In genomic region chr4:99180921-99181320, GRCm38 (mm10) we compare ENCODE assay signal across 12 mouse cellular contexts. TPM values are rescaled to one million over a fixed set of nuclear protein-coding genes. Genes with fewer than 3 reads are reported as not detected.
A peak's percentile ranks its signal among the peaks of the same experiment; 100 is the strongest.
DNase-seq lines count a peak whose midpoint lies in the region; ATAC-seq lines count a peak whose summit lies in the region.
"Had no signal": no experiment of that assay in that cellular context is flagged by ENCODE, and none has a peak within 500 bp of the region (broad histone marks: within the 10 kb centered on the region; RNA-seq: fewer than 3 reads in every experiment).

No protein-coding gene starts in this region.

- intact Hi-C loops in gastrocnemius, postnatal 14 days (cut with DNase I; ENCODE audit: low total_unique reads): no loop called here
- intact Hi-C loops in heart, postnatal 36 days (cut with DNase I): loop anchor here (2.0 to 5.0 kb wide), 5 partner anchors 60 to 459 kb away; partner anchors contain the start of gene Dock7

- peak; percentile 49 to 50 for DNase-seq in cerebellum, postnatal 10 days
- no peak for DNase-seq in cerebellum, adult 8-10 months
- peak; percentile 87 for DNase-seq in adipocyte (ENCODE audit: low spot score)
- peak; percentile 84 for DNase-seq in gastrocnemius, postnatal 14 days
- DNase-seq in heart, postnatal 36 days: peak; percentile 67 to 74
- no peak for DNase-seq in ovary, postnatal 10 days (ENCODE audit: low spot score)
- DNase-seq: kidney, adult 18-20 months; kidney, postnatal 4 days; liver, postnatal 0 days; thymus, adult 2 months had no signal

- ATAC-seq in megakaryocyte progenitor cell, adult 5-6 weeks (replicated peaks; ENCODE audit: poor library complexity): no peak
- ATAC-seq: liver, postnatal 0 days had no signal

RNA-seq across cellular contexts. Expression of gene Atg4c, which starts 12.8 kb away (rescaled TPM):
- total RNA-seq in gastrocnemius, postnatal 14 days (2021): 1 to 10 TPM; 5.2 to 5.5 TPM
- total RNA-seq in heart, postnatal 36 days (2021): 1 to 10 TPM; 4.6 to 5.5 TPM
- 18.0 and 22.4 TPM in 2 replicates for total RNA-seq in megakaryocyte progenitor cell, adult 5-6 weeks (2015)
- total RNA-seq in megakaryocyte progenitor cell, adult 5-6 weeks (2017): 13.9 and 16.8 TPM in 2 replicates
- total RNA-seq: G1E had no signal

Comparison
In these comparisons a context has a peak if more than half of its experiments do, and no peak if none do; other contexts are left out.
1. DNase-seq: peak in cerebellum, postnatal 10 days (2 of 2), adipocyte (single experiment), gastrocnemius, postnatal 14 days (single experiment) and heart, postnatal 36 days (2 of 2); none in cerebellum, adult 8-10 months (single experiment) and ovary, postnatal 10 days (single experiment).